Mouse (Mus musculus): ENCODE measurements around the gene Ppp4r3a. TPM values are rescaled to one million over a fixed set of nuclear protein-coding genes. Genes with fewer than 3 reads are reported as not detected.
A peak's percentile ranks its signal among the peaks of the same experiment; 100 is the strongest.

Gene Ppp4r3a
- total and polyA plus RNA-seq, 3 experiments, result 43.2 to 68.6 (median 68.5) TPM

DNA sequence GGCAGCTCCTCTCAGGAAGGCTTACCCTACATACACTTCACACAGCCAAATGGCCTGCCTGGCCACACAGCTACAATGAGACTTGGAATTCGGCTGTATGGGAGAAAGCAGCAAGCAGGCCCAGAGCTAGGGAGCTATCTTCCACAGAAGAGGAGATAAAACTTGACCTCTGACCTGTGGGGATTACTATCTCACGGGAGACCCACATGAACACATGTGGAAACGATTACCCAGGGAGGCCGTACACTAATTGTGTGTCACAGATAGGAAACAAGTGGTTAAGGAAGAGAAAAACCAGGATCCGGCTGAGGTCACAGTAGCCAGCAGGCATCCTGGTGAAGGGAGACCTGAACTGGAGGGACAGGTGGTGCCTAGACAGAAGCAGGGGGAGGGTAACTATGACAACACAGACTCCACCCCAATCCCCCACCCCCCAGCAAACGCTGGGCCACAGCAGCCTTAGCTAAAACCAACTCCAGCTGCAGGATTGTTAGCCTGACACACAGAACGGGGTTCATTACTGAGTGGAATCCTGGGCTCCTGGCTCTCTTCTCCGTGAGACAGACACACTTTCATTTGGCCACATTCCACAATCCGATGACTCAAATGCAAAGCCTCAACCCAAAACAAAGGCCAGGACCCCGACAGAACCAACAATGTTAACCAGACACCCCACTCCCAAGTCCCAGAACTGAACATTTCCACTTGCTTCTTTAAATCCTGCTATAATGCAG is 85.5 kb downstream of the Ppp4r3a start:
- H3K36me3 ChIP-seq (replicated peaks in 1 of 2; ENCODE audit: control insufficient read depth in 1 of 2, insufficient read depth in 1 of 2, low read length in 1 of 2), result peaks cover 0 to 46% of the 10 kb centered on the region in 2 experiments
- no peak for DNase-seq (ENCODE audit: extremely low read depth)
- H3K4me3 ChIP-seq (replicated peaks in 1 of 3; ENCODE audit: low read depth in 2 of 3, low read length in 2 of 3, poor library complexity in 1 of 3), result no peak overlapping the region
- TF ChIP-seq GABPA (IDR thresholded peaks at IDR 0.05; ENCODE audit: insufficient replicate concordance, low read depth, low read length), result no peak
- in situ Hi-C loops (cut with MboI; ENCODE audit: low pct_ligation_motif_present, low pct_unique_long_range_greater_than_20kb, low sequenced_read_pairs), result no loop called here
- H3K4me2 ChIP-seq (ENCODE audit: insufficient read depth, low read depth, poor library complexity, severe bottlenecking), result no peak overlapping the region
- H3K27me3 ChIP-seq (replicated peaks), result no peaks in the 10 kb centered on the region
- H3K4me1 ChIP-seq (ENCODE audit: control insufficient read depth in 1 of 2, insufficient read depth in 2 of 2), result peaks cover 66 to 98% of the 10 kb centered on the region in 2 experiments
- no peak overlapping the region for H3K27ac ChIP-seq (ENCODE audit: insufficient read depth, low read depth)
- no peak overlapping the region for H3K9ac ChIP-seq (ENCODE audit: insufficient read depth, low read depth)
- dilution Hi-C loops (cut with MboI; ENCODE audit: extremely low pct_ligation_motif_present, extremely low pct_unique_long_range_greater_than_20kb, low sequenced_read_pairs), result no loop called here
- peaks cover 37% of the 10 kb centered on the region for H3K79me2 ChIP-seq (replicated peaks; ENCODE audit: control insufficient read depth, extremely low read depth, insufficient read depth, poor library complexity, severe bottlenecking)
- H3K9me3 ChIP-seq (replicated peaks; ENCODE audit: low read length), result no peaks in the 10 kb centered on the region

DNA sequence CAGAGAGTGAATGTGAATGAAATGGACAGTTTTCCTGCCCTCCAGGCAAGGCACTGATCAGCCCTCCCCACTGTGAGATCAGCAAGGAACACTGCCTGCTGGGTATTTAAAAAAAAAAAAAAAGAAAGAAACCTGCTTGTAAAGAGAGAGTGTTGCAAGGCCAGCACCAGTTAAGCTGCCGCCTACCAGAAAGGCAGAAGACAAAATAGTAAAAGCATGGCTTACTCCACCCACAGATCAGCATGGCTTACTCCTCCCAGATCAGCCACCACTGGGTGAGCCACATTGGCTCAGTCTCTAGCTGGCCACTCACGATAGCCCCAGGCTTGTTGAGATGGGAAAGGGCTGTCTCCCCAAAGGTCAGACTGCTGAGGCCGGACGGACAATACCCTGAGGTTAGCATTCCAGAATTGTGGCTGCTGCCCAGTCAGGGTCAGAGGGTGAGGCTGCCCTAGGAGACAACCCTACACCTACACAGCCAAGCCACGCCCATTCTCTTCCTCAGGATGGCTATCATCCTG is 87.1 kb downstream of the Ppp4r3a start:
- no peak overlapping the region for H3K9ac ChIP-seq (ENCODE audit: insufficient read depth, low read depth)
- dilution Hi-C loops (cut with MboI; ENCODE audit: extremely low pct_ligation_motif_present, extremely low pct_unique_long_range_greater_than_20kb, low sequenced_read_pairs) (no loop called here), in situ Hi-C loops (cut with MboI; ENCODE audit: low pct_ligation_motif_present, low pct_unique_long_range_greater_than_20kb, low sequenced_read_pairs) (no loop called here)
- no peak overlapping the region for H3K4me3 ChIP-seq (replicated peaks in 1 of 3; ENCODE audit: low read depth in 2 of 3, low read length in 2 of 3, poor library complexity in 1 of 3)
- peaks cover 26% of the 10 kb centered on the region for H3K79me2 ChIP-seq (replicated peaks; ENCODE audit: control insufficient read depth, extremely low read depth, insufficient read depth, poor library complexity, severe bottlenecking)
- peaks cover 0 to 49% of the 10 kb centered on the region in 2 experiments for H3K36me3 ChIP-seq (replicated peaks in 1 of 2; ENCODE audit: control insufficient read depth in 1 of 2, insufficient read depth in 1 of 2, low read length in 1 of 2)
- H3K4me2 ChIP-seq (ENCODE audit: insufficient read depth, low read depth, poor library complexity, severe bottlenecking), result peak overlapping the region; percentile 10; the same call in 1 of the 2 replicates
- DNase-seq (ENCODE audit: extremely low read depth), result no peak
- no peaks in the 10 kb centered on the region for H3K9me3 ChIP-seq (replicated peaks; ENCODE audit: low read length)
- no peaks in the 10 kb centered on the region for H3K27me3 ChIP-seq (replicated peaks)
- TF ChIP-seq MXI1 (IDR thresholded peaks at IDR 0.05; ENCODE audit: low read depth, low read length) (no peak), MAX (IDR thresholded peaks at IDR 0.05; ENCODE audit: low read length) (0 out of 2 replicates have a peak, but pooled peaks have one; percentile 13), ZNF384 (IDR thresholded peaks at IDR 0.05; ENCODE audit: low read depth, low read length) (peak; percentile 72)
- H3K4me1 ChIP-seq (ENCODE audit: control insufficient read depth in 1 of 2, insufficient read depth in 2 of 2), result peaks cover 64 to 98% of the 10 kb centered on the region in 2 experiments
- peak overlapping the region; percentile 52 for H3K27ac ChIP-seq (ENCODE audit: insufficient read depth, low read depth)

GRCm38 (mm10) chr12:100995607-100996377 is 87.7 kb downstream of the Ppp4r3a start:
- no peak for DNase-seq (ENCODE audit: extremely low read depth)
- no peak overlapping the region for H3K4me3 ChIP-seq (replicated peaks in 1 of 3; ENCODE audit: low read depth in 2 of 3, low read length in 2 of 3, poor library complexity in 1 of 3)
- peaks cover 62 to 98% of the 10 kb centered on the region in 2 experiments for H3K4me1 ChIP-seq (ENCODE audit: control insufficient read depth in 1 of 2, insufficient read depth in 2 of 2)
- in situ Hi-C loops (cut with MboI; ENCODE audit: low pct_ligation_motif_present, low pct_unique_long_range_greater_than_20kb, low sequenced_read_pairs) (no loop called here), dilution Hi-C loops (cut with MboI; ENCODE audit: extremely low pct_ligation_motif_present, extremely low pct_unique_long_range_greater_than_20kb, low sequenced_read_pairs) (no loop called here)
- peak overlapping the region; percentile 10; the same call in 1 of the 2 replicates for H3K4me2 ChIP-seq (ENCODE audit: insufficient read depth, low read depth, poor library complexity, severe bottlenecking)
- peaks cover 0 to 56% of the 10 kb centered on the region in 2 experiments for H3K36me3 ChIP-seq (replicated peaks in 1 of 2; ENCODE audit: control insufficient read depth in 1 of 2, insufficient read depth in 1 of 2, low read length in 1 of 2)
- no peak overlapping the region for H3K9ac ChIP-seq (ENCODE audit: insufficient read depth, low read depth)
- H3K27me3 ChIP-seq (replicated peaks), result no peaks in the 10 kb centered on the region
- H3K79me2 ChIP-seq (replicated peaks; ENCODE audit: control insufficient read depth, extremely low read depth, insufficient read depth, poor library complexity, severe bottlenecking), result peaks cover 21% of the 10 kb centered on the region
- H3K27ac ChIP-seq (ENCODE audit: insufficient read depth, low read depth), result peak overlapping the region; percentile 52
- no peaks in the 10 kb centered on the region for H3K9me3 ChIP-seq (replicated peaks; ENCODE audit: low read length)
- peak; percentile 80; the same call in 1 of the 2 replicates for TF ChIP-seq MXI1 (IDR thresholded peaks at IDR 0.05; ENCODE audit: low read depth, low read length)
- TF ChIP-seq CTCF (conservative IDR thresholded peaks at IDR 0.05 in 1 of 2, IDR thresholded peaks at IDR 0.05 in 1 of 2; ENCODE audit: low read depth in 2 of 2, low read length in 2 of 2), result 0 out of 4 replicates have a peak, but pooled peaks of 1 of the 2 experiments have one; percentile 10
- TF ChIP-seq JUND (conservative IDR thresholded peaks at IDR 0.05; ENCODE audit: low read depth, low read length), result no peak
- TF ChIP-seq HCFC1 (IDR thresholded peaks at IDR 0.05; ENCODE audit: low read depth, low read length), result no peak
- TF ChIP-seq NRF1 (IDR thresholded peaks at IDR 0.05; ENCODE audit: low read depth, low read length), result no peak
- TF ChIP-seq ZC3H11A (IDR thresholded peaks at IDR 0.05; ENCODE audit: low read depth, low read length), result no peak
- TF ChIP-seq BHLHE40 (IDR thresholded peaks at IDR 0.05; ENCODE audit: low read depth, low read length), result peak; percentile 45
- no peak for TF ChIP-seq ZKSCAN1 (IDR thresholded peaks at IDR 0.05; ENCODE audit: borderline replicate concordance, low read depth, low read length)
- TF ChIP-seq MAZ (IDR thresholded peaks at IDR 0.05; ENCODE audit: low read depth, low read length), result no peak
- no peak for TF ChIP-seq UBTF (IDR thresholded peaks at IDR 0.05; ENCODE audit: low read depth, low read length)
- TF ChIP-seq ETS1 (conservative IDR thresholded peaks at IDR 0.05; ENCODE audit: low read depth, low read length), result peak; percentile 60
- TF ChIP-seq MAFK (IDR thresholded peaks at IDR 0.05; ENCODE audit: insufficient replicate concordance, low read length), result no peak
- TF ChIP-seq RAD21 (IDR thresholded peaks at IDR 0.05; ENCODE audit: low read depth, low read length), result peak; percentile 12
- no peak for TF ChIP-seq MEF2A (IDR thresholded peaks at IDR 0.05; ENCODE audit: borderline replicate concordance, low read depth, low read length)
- TF ChIP-seq EP300 (IDR thresholded peaks at IDR 0.05; ENCODE audit: low read length), result peak; percentile 27; the same call in 1 of the 2 replicates
- no peak for TF ChIP-seq PAX5 (IDR thresholded peaks at IDR 0.05; ENCODE audit: low read length)
- no peak for TF ChIP-seq USF2 (conservative IDR thresholded peaks at IDR 0.05; ENCODE audit: low read depth, low read length)
- no peak for TF ChIP-seq ZMIZ1 (IDR thresholded peaks at IDR 0.05; ENCODE audit: low read depth, low read length)
- TF ChIP-seq CHD2 (IDR thresholded peaks at IDR 0.05; ENCODE audit: low read length), result no peak
